Mouse (Mus musculus) stomach, postnatal 0 days (tissue): Measurements from ENCODE around the gene Egln1.

Experiments
- CTCF ChIP-seq: IDR thresholded peaks from 2 replicates; pipeline ENCODE4 v1.5.1; 2016; ENCODE audit warnings: antibody characterized with exemption, low read depth, mild to moderate bottlenecking, moderate library complexity
- EP300 ChIP-seq: optimal IDR thresholded peaks from 2 replicates; pipeline ENCODE3; 2016; ENCODE audit warnings: antibody characterized with exemption

- TF ChIP-seq CTCF (no peak), EP300 (no peak)
Observed at GRCm38 (mm10) chr8:124948733-124949111, 402 bp downstream of the Egln1 start.
